Mouse (Mus musculus): ENCODE measurements around the gene Pramef12. TPM values are rescaled to one million over a fixed set of nuclear protein-coding genes. Genes with fewer than 3 reads are reported as not detected.

Pramef12 gene
- 0.11 and 0.13 TPM in 2 replicates for polyA plus RNA-seq (2012; rRNA removed)

GRCm38 (mm10) chr4:144408290-144408689, at the start of gene Pramef12:
Gene Pramef12 (minus strand): TSS chr4:144408464.

GRCm38 (mm10) chr4:144453217-144453616, 45.0 kb upstream of the Pramef12 start, which contains the start of gene Gm9944:
Gene Gm9944 (minus strand): TSS chr4:144453317.

GRCm38 (mm10) chr4:144438672-144439071, 30.4 kb upstream of the Pramef12 start, which contains the start of gene 1700012P22Rik:
Gene 1700012P22Rik (minus strand): TSS chr4:144438772.

GRCm38 (mm10) chr4:144377911-144378310, 30.4 kb downstream of the Pramef12 start, which contains the start of gene Pramef20:
Gene Pramef20 (minus strand): TSS chr4:144377933.

GRCm38 (mm10) chr4:144357642-144358041, 50.6 kb downstream of the Pramef12 start, which contains the start of gene Gm13119:
Gene Gm13119 (plus strand): TSS chr4:144357942.

Other genes with a start within 250 kb of the Pramef12 start
- not detected in 2 replicates for gene Oog3, start 245.8 kb downstream of the Pramef12 start, polyA plus RNA-seq (2012; rRNA removed)
- gene Oog2, start 217.7 kb downstream of the Pramef12 start, polyA plus RNA-seq (2012; rRNA removed): not detected in 2 replicates
- not detected in 2 replicates for gene C87977, start 195.1 kb downstream of the Pramef12 start, polyA plus RNA-seq (2012; rRNA removed)
- not detected in 2 replicates for gene Pramel5, start 128.0 kb downstream of the Pramef12 start, polyA plus RNA-seq (2012; rRNA removed)
- not detected in 2 replicates for gene Gm13128, start 78.2 kb downstream of the Pramef12 start, polyA plus RNA-seq (2012; rRNA removed)
- gene Gm13119, start 50.5 kb downstream of the Pramef12 start, polyA plus RNA-seq (2012; rRNA removed): not detected in 2 replicates
- gene Pramef20, start 30.5 kb downstream of the Pramef12 start, polyA plus RNA-seq (2012; rRNA removed): not detected in 2 replicates
- gene 1700012P22Rik, start 30.3 kb upstream of the Pramef12 start, polyA plus RNA-seq (2012; rRNA removed): not detected in 2 replicates
- gene Gm9944, start 44.9 kb upstream of the Pramef12 start, polyA plus RNA-seq (2012; rRNA removed): not detected in 2 replicates
- gene Aadacl3, start 55.3 kb upstream of the Pramef12 start, polyA plus RNA-seq (2012; rRNA removed): not detected in 2 replicates
- gene 9430007A20Rik, start 111.4 kb upstream of the Pramef12 start, polyA plus RNA-seq (2012; rRNA removed): not detected in 2 replicates
- gene Gm13124, start 156.7 kb upstream of the Pramef12 start, polyA plus RNA-seq (2012; rRNA removed): not detected in 2 replicates
- not detected in 2 replicates for gene Aadacl4, start 205.2 kb upstream of the Pramef12 start, polyA plus RNA-seq (2012; rRNA removed)

Measured in central nervous system, embryonic 11.5 days (tissue).